Mouse (Mus musculus) cerebellum, adult 2 months (tissue): ENCODE results near the gene Dnah3. TPM values are rescaled to one million over a fixed set of nuclear protein-coding genes. Genes with fewer than 3 reads are reported as not detected.

Experiments used
- DNase-seq, 2 experiments: peaks; one replicate each; pipeline ENCODE4 v3.0.0; 2021
- H3K27ac ChIP-seq: fragments of 200-500 bp; 2 replicates; pipeline ENCODE4 v1.5.1; 2012; ENCODE audit warnings: low read length, control low read depth, inconsistent platforms; ENCODE audit not compliant: insufficient read depth
- H3K27me3 ChIP-seq: fragments of 200-500 bp; 2 replicates; pipeline ENCODE4 v1.6.1; 2012; ENCODE audit warnings: inconsistent platforms, mild to moderate bottlenecking, low read length, moderate library complexity; ENCODE audit not compliant: control insufficient read depth, insufficient read depth
- H3K4me1 ChIP-seq: fragments of 200-500 bp; 2 replicates; pipeline ENCODE4 v1.6.1; 2011; ENCODE audit warnings: low read length; ENCODE audit not compliant: control insufficient read depth, insufficient read depth
- H3K4me3 ChIP-seq: fragments of 200-500 bp; replicated peaks from 2 replicates; pipeline ENCODE3; 2011; ENCODE audit warnings: mild to moderate bottlenecking, low read depth, low read length, control low read depth; ENCODE audit not compliant: insufficient read depth
- CTCF ChIP-seq: fragments of 200-500 bp; IDR thresholded peaks from 2 replicates; pipeline ENCODE4 v1.5.1; 2011; ENCODE audit warnings: low read depth, mild to moderate bottlenecking, control low read depth, low read length, moderate library complexity, borderline replicate concordance; ENCODE audit not compliant: insufficient read depth
- POLR2A ChIP-seq: fragments of 200-500 bp; IDR thresholded peaks from 2 replicates; pipeline ENCODE4 v1.6.1; 2011; ENCODE audit warnings: low read length, control low read depth, borderline replicate concordance; ENCODE audit not compliant: insufficient read depth
- WGBS: fragments of 180-500 bp; shearing (Covaris S2); methylation state at CpG from one replicate; pipeline ENCODE4 v1.1.7; 2018; 5-methylcytosine and 5-hydroxymethylcytosine counted together
- polyA plus RNA-seq: library from polyadenylated mRNA; depleted of rRNA; stranded (reverse); fragments of >200 nt; gene quantifications from 2 replicates; pipeline ENCODE4 v1.2.3, GENCODE M21; 2012

Gene Dnah3
- polyA plus RNA-seq, 1 experiment, result 0.20 TPM

DNA sequence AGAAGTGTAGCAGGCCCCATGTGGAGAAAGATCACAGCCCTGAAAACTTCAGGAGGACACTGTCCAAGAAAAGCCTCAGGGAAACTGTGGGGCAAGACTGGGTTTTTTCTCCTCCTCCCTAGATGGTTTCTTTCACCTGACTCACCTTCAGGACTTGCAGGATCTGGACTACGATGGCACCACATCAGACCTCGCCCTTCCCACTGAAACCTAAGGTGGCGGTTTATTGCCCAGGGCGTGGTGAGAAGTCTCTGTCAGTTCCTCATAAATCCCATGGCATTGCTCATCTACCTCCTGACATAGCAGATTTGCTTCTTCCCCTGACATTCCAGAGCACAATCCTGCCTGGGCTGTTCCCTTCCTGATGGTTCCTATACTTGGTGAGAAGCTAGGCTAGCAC is 135.6 kb downstream of the Dnah3 start:
- no peak for TF ChIP-seq POLR2A
- TF ChIP-seq CTCF, result no peak
- 90% methylated on average over 4 of the region's 4 CpGs for WGBS

DNA sequence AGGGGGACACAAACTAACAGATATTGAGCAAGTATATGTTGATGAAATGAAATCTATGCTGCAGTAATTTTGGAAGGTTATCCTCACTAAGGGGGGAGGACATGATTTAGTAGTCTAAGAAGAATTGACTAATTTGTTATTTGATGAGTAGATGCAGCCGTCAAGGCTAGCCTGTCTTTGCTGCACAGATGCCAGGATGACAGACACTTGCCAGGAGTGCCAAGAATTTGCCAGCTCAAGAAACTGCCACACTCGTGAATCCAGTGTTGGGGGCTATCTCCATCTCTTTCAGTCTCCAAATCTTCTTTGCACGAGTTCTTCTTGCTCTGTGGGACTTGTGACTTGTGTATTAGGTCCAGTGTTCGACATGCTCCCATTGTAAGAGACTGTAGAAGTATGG is 136.0 kb downstream of the Dnah3 start:
- Histone ChIP-seq H3K4me1 (no peaks in the 10 kb centered on the region), H3K27ac (no peak overlapping the region), H3K4me3 (no peak overlapping the region), H3K27me3 (no peaks in the 10 kb centered on the region)
- TF ChIP-seq POLR2A (no peak), CTCF (no peak)
- WGBS, result 18% methylated on average over 4 of the region's 4 CpGs
- no peak for DNase-seq

More for the DNA sequence above, 135.6 kb downstream of the Dnah3 start:
- no peak overlapping the region for H3K27ac ChIP-seq
- no peak for DNase-seq
- no peaks in the 10 kb centered on the region for H3K27me3 ChIP-seq
- no peak overlapping the region for H3K4me3 ChIP-seq
- no peaks in the 10 kb centered on the region for H3K4me1 ChIP-seq

DNA sequence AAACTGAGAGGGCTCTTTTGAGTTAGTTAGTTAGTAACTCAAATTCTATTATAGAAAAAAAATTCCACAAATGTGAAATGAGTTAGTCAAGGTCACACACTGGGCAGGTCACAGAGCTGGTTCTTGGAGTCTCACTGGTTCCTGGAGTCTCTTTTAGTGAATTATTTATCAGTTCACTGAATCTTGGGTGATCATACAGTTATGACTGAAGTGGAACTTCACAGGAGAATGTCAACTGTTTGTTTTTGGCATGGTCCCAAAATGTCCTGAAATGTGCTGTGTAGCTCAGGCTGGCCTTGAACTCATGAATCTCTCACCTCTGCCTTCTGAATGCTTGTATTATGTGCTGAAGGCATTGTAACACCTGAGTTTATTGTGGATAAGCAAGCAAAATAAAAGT is 137.7 kb downstream of the Dnah3 start:
- H3K4me3 ChIP-seq, result no peak overlapping the region
- no peaks in the 10 kb centered on the region for H3K4me1 ChIP-seq
- no peak for DNase-seq
- no peak overlapping the region for H3K27ac ChIP-seq
- no peak for TF ChIP-seq CTCF
- TF ChIP-seq POLR2A, result no peak
- no peaks in the 10 kb centered on the region for H3K27me3 ChIP-seq

DNA sequence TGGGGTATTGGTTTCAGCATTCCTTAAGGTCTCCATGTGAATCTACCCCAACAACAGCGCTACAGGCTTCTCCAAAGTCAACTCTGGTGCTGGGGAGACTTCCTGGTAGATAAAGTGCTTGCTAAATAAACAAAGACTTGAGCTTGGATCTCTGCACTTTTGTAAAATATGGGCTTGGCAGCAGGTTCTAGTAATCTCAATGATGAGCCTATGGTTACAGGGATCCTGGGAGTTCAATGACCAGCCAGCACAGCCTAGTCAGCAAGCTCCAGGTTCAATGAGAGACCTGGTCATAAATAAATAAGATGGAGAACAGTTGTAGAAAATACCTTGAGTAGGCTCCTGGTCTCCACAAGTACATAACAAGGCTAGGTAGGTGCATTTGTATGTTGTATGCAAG is 141.0 kb downstream of the Dnah3 start:
- H3K27ac ChIP-seq, result no peak overlapping the region

DNA sequence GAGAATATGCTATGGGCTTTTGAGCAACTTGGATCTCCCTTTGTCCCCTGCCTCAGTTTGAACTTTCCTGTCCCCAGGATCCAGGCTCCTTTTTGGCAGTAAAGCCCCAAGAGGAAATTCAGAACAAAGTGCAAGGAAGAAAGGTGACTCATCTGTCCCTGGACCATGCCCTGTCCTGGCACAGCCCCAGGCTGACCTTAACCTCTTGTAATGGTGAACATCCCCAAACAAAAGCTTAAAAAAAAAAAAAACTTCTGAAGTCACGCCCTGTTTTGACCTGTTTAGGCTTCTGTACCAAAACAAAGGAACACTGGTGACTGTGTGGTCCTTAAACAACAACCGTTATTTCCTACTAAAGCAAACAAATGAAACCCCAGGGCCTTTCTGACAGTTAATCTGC is 153.5 kb downstream of the Dnah3 start:
- no peak for DNase-seq
- WGBS, result 78% methylated on average over 2 of the region's 2 CpGs
- no peak overlapping the region for H3K4me3 ChIP-seq
- no peaks in the 10 kb centered on the region for H3K27me3 ChIP-seq
- no peaks in the 10 kb centered on the region for H3K4me1 ChIP-seq
- TF ChIP-seq CTCF (no peak), POLR2A (no peak)
- no peak overlapping the region for H3K27ac ChIP-seq

More for the DNA sequence above, 141.0 kb downstream of the Dnah3 start:
- H3K4me3 ChIP-seq, result no peak overlapping the region
- H3K4me1 ChIP-seq, result no peaks in the 10 kb centered on the region
- no peak for DNase-seq
- WGBS, result 85% methylated on average over 1 of the region's 1 CpGs
- TF ChIP-seq CTCF, result no peak
- TF ChIP-seq POLR2A, result no peak
- no peaks in the 10 kb centered on the region for H3K27me3 ChIP-seq

DNA sequence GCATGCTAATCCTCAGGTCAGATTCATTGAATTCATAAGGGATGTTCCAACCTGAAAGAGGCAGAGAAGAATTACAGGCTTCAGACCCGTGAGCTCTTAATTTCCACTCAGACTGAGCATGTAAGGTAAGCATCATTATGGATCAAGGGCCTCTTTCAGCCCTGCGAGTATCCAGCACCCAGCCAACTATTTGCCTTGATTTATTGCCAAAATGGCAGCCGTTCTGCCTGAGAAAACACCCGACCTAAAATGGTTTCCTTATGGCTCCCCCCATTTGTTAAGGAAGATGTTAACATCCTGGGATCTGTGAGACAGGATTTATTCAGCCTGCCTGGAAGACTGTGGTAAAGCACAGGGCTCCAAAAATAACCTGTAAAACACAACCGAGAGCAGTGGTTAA is 158.0 kb downstream of the Dnah3 start:
- TF ChIP-seq CTCF (no peak), POLR2A (no peak)
- H3K4me3 ChIP-seq, result no peak overlapping the region
- WGBS, result 20% methylated on average over 5 of the region's 5 CpGs

DNA sequence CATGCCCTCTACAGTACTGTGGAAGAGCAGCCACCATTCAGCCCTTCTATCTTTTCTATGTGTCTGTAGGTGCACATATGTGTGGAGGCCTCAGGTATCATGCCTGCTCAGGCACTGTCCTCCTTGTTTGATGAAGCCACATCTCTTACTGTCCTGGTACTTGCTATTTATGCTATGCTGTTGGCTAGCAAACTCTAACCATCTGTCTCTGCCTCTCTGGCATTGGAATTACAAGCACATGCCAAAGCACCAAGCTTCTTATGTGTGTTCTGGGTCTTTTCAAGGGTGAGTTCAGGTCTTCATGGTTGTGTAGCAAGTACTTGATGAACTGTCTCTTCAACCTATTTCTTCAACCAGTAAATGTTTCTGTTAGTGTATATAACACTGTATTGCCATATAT is 158.8 kb downstream of the Dnah3 start:
- no peak overlapping the region for H3K4me3 ChIP-seq
- peak in 1 of 2 experiments; percentile 36 for DNase-seq
- TF ChIP-seq POLR2A (no peak), CTCF (no peak)
- no peaks in the 10 kb centered on the region for H3K4me1 ChIP-seq
- no peak overlapping the region for H3K27ac ChIP-seq
- H3K27me3 ChIP-seq, result no peaks in the 10 kb centered on the region

More for the DNA sequence above, 158.0 kb downstream of the Dnah3 start:
- no peak for DNase-seq
- Histone ChIP-seq H3K4me1 (no peaks in the 10 kb centered on the region), H3K27ac (no peak overlapping the region), H3K27me3 (no peaks in the 10 kb centered on the region)

DNA sequence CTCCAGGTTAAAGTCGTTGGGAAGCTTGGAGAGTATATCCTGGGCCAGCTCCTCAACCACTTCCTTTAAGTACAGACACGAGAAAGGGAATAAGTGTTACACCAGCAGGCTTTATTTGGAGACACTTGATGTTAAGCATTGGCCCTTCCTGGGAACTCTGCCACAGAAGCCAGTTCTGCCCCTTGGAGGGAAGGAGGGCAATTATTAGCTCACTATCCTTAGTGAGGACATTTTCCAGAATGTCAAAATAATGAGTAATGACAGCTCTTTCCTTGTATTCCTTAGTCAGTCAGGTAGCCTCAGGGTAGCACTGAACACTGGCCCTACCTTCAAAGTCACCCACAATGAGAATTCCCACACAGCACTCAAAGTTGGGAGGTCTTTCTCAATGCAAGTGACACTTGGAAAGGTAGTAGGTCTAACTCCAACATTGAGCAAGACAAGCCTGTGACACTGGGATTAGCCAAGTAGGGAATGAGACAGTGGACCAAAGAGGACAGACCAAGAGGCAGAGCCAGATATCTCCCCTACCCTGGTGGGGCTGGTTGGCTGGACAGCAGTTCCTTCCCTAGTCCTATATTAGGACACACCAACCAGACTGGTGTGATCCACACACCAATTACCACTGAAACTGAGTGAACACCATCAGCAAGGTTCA is 166.2 kb downstream of the Dnah3 start:
- H3K27ac ChIP-seq, result no peak overlapping the region
- H3K4me1 ChIP-seq, result no peaks in the 10 kb centered on the region
- DNase-seq, result no peak
- no peak overlapping the region for H3K4me3 ChIP-seq
- no peaks in the 10 kb centered on the region for H3K27me3 ChIP-seq
- TF ChIP-seq POLR2A, result no peak
- TF ChIP-seq CTCF, result no peak
- 55% methylated on average over 2 of the region's 2 CpGs for WGBS

DNA sequence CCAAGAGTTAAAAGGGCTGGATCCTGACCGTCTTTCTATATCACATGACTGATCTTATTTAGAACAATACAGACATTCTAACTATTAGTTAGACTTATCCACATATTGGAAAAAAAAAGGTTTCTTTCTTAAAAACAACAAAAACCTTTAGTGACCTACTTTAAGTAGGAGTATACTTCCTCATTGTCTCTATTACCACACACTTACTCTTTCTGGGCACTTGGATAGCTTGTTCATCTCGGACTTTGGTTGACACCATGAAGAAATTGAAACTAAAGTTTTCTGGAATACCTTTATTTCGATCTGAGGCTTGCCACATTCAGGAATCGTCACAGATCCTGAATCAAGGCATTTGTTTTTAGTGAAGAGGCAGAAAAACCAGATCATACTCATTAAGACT is 174.0 kb downstream of the Dnah3 start:
- 79% methylated on average over 4 of the region's 4 CpGs for WGBS
- H3K27ac ChIP-seq, result no peak overlapping the region
- peaks cover 4% of the 10 kb centered on the region; the same call in 1 of the 2 replicates for H3K4me1 ChIP-seq
- DNase-seq, result no peak
- no peak for TF ChIP-seq POLR2A
- TF ChIP-seq CTCF, result no peak
- H3K4me3 ChIP-seq, result no peak overlapping the region
- H3K27me3 ChIP-seq, result no peaks in the 10 kb centered on the region
